Mouse (Mus musculus) kidney, embryonic 14.5 days (tissue): ENCODE results near the gene Lrfn1. TPM values are rescaled to one million over a fixed set of nuclear protein-coding genes. Genes with fewer than 3 reads are reported as not detected.
A peak's percentile ranks its signal among the peaks of the same experiment; 100 is the strongest.

ENCODE experiments used
- ATAC-seq: fragments of 200-750 bp; cut with Nextera tagmentation; 2 replicates; pipeline ENCODE4 v1.8.0; 2017; ENCODE audit warnings: moderate number of reproducible peaks, mild to moderate bottlenecking, moderate TSS enrichment, moderate library complexity; ENCODE audit not compliant: low FRiP score, low TSS enrichment
- H3K27ac ChIP-seq: fragments of 300-500 bp; sonication (generic); 2 replicates; pipeline ENCODE4 v1.5.1; 2014; ENCODE audit warnings: low read depth, mild to moderate bottlenecking, low read length, moderate library complexity, mixed read lengths
- H3K27me3 ChIP-seq: fragments of 300-500 bp; sonication (generic); 2 replicates; pipeline ENCODE4 v1.6.1; 2014; ENCODE audit warnings: mild to moderate bottlenecking, low read length; ENCODE audit not compliant: control insufficient read depth, insufficient read depth
- H3K36me3 ChIP-seq: fragments of 300-500 bp; sonication (generic); 2 replicates; pipeline ENCODE4 v1.6.1; 2014; ENCODE audit warnings: low read length, mixed read lengths; ENCODE audit not compliant: control insufficient read depth, insufficient read depth
- H3K4me1 ChIP-seq: fragments of 300-500 bp; sonication (generic); 2 replicates; pipeline ENCODE4 v1.6.1; 2014; ENCODE audit warnings: low read length, mixed read lengths; ENCODE audit not compliant: control insufficient read depth, insufficient read depth
- H3K4me2 ChIP-seq: fragments of 300-500 bp; sonication (generic); replicated peaks from 2 replicates; pipeline ENCODE4 v1.6.1; 2014; ENCODE audit warnings: low read depth, mild to moderate bottlenecking, low read length
- H3K4me3 ChIP-seq: fragments of 300-500 bp; sonication (generic); 2 replicates; pipeline ENCODE4 v1.5.1; 2014; ENCODE audit warnings: mild to moderate bottlenecking, low read length
- H3K9ac ChIP-seq: fragments of 300-500 bp; sonication (generic); 2 replicates; pipeline ENCODE4 v1.6.1; 2014; ENCODE audit warnings: low read depth, mild to moderate bottlenecking, low read length, moderate library complexity
- H3K9me3 ChIP-seq: fragments of 300-500 bp; sonication (generic); 2 replicates; pipeline ENCODE4 v1.6.1; 2016; ENCODE audit warnings: low read length; ENCODE audit not compliant: control insufficient read depth
- WGBS: fragments of 180-500 bp; shearing (Covaris S2); extraction: QIAGEN DNeasy Blood & Tissue Kit; methylation state at CpG from one replicate; pipeline ENCODE4 v1.1.7; 2014; 5-methylcytosine and 5-hydroxymethylcytosine counted together
- polyA plus RNA-seq: library from polyadenylated mRNA; unstranded; fragments of >200 nt; fragmentation: Nextera tagmentation; extraction: Ambion mirVana; gene quantifications from 2 replicates; pipeline ENCODE4 v1.2.1, GENCODE M21; 2014

Lrfn1 gene
- polyA plus RNA-seq: 3.2 and 4.9 TPM in 2 replicates

- no peaks in the 10 kb centered on the region for H3K27me3 ChIP-seq
- H3K4me3 ChIP-seq: peak within 1 kb of the TSS; percentile 87
- H3K9me3 ChIP-seq: no peaks in the 10 kb centered on the region
- ATAC-seq: peak; percentile 73
- 2% methylated on average over 22 of the region's 97 CpGs for WGBS
- peaks cover 10% of the 10 kb centered on the region for H3K4me1 ChIP-seq
- H3K9ac ChIP-seq: peak within 1 kb of the TSS; percentile 84
- no peaks in the 10 kb centered on the region for H3K36me3 ChIP-seq
- no peak within 1 kb of the TSS for H3K27ac ChIP-seq
- peak within 1 kb of the TSS; percentile 99 for H3K4me2 ChIP-seq
These were observed at the start of gene Lrfn1 for GRCm38 (mm10) chr7:28451531-28452360. Lrfn1 (plus strand) TSS chr7:28451980.

GRCm38 (mm10) chr7:28410841-28411475, 40.8 kb upstream of the Lrfn1 start:
- peaks cover 90% of the 10 kb centered on the region for H3K36me3 ChIP-seq
- ATAC-seq: no peak
- no peak overlapping the region for H3K4me3 ChIP-seq
- no peak overlapping the region for H3K27ac ChIP-seq
- H3K4me2 ChIP-seq: no peak overlapping the region
- H3K4me1 ChIP-seq: no peaks in the 10 kb centered on the region
- 79% methylated on average over 3 of the region's 3 CpGs for WGBS
- H3K9ac ChIP-seq: no peak overlapping the region
- no peaks in the 10 kb centered on the region for H3K27me3 ChIP-seq
- H3K9me3 ChIP-seq: no peaks in the 10 kb centered on the region

GRCm38 (mm10) chr7:28412826-28413225, 39.0 kb upstream of the Lrfn1 start:
- no peaks in the 10 kb centered on the region for H3K4me1 ChIP-seq
- H3K4me3 ChIP-seq: no peak overlapping the region
- no peak for ATAC-seq
- no peak overlapping the region for H3K4me2 ChIP-seq
- WGBS: 89% methylated on average over 4 of the region's 4 CpGs
- no peak overlapping the region for H3K27ac ChIP-seq
- no peaks in the 10 kb centered on the region for H3K9me3 ChIP-seq
- H3K36me3 ChIP-seq: peaks cover 86% of the 10 kb centered on the region
- no peak overlapping the region for H3K9ac ChIP-seq
- H3K27me3 ChIP-seq: no peaks in the 10 kb centered on the region

DNA sequence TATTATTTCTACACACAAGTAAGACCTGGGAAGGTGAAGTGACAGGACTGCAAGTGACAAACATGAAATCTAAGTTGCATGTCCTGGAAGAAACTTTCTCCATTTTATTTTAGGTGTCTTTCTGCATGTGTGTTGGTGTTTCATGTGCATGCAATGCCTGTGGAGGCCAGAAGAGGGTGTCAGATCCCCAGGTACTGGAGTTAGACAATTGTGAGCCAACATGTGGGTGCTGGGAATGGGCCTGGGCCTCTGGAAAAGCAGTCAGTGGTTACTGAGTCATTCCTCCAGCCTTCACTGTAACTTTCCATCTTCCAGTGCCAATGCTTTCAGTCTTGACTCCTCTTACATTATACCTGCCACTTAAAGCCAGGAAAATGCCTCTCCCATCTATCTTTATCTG, 34.4 kb upstream of the Lrfn1 start:
- Histone ChIP-seq H3K27ac (no peak overlapping the region), H3K27me3 (no peaks in the 10 kb centered on the region), H3K36me3 (peaks cover 89% of the 10 kb centered on the region), H3K9ac (no peak overlapping the region), H3K4me1 (no peaks in the 10 kb centered on the region), H3K9me3 (no peaks in the 10 kb centered on the region), H3K4me3 (no peak overlapping the region), H3K4me2 (no peak overlapping the region)
- no peak for ATAC-seq

GRCm38 (mm10) chr7:28418096-28418670, 33.6 kb upstream of the Lrfn1 start:
- no peak overlapping the region for H3K27ac ChIP-seq
- no peak overlapping the region for H3K4me2 ChIP-seq
- H3K9ac ChIP-seq: no peak overlapping the region
- peaks cover 89% of the 10 kb centered on the region for H3K36me3 ChIP-seq
- H3K4me1 ChIP-seq: no peaks in the 10 kb centered on the region
- H3K4me3 ChIP-seq: no peak overlapping the region
- no peaks in the 10 kb centered on the region for H3K27me3 ChIP-seq
- no peak for ATAC-seq
- 81% methylated on average over 8 of the region's 8 CpGs for WGBS
- H3K9me3 ChIP-seq: no peaks in the 10 kb centered on the region

- Histone ChIP-seq H3K27me3 (no peaks in the 10 kb centered on the region), H3K27ac (no peak overlapping the region), H3K4me1 (no peaks in the 10 kb centered on the region), H3K4me2 (no peak overlapping the region), H3K9me3 (no peaks in the 10 kb centered on the region), H3K4me3 (no peak overlapping the region), H3K36me3 (peaks cover 86% of the 10 kb centered on the region), H3K9ac (no peak overlapping the region)
- WGBS: 100% methylated on average over 2 of the region's 2 CpGs
- ATAC-seq: no peak
These were observed 32.4 kb upstream of the Lrfn1 start for GRCm38 (mm10) chr7:28419416-28419815.

GRCm38 (mm10) chr7:28423018-28423417, 28.8 kb upstream of the Lrfn1 start:
- no peak overlapping the region for H3K9ac ChIP-seq
- WGBS: 92% methylated on average over 1 of the region's 1 CpGs
- ATAC-seq: no peak
- H3K9me3 ChIP-seq: no peaks in the 10 kb centered on the region
- no peaks in the 10 kb centered on the region for H3K4me1 ChIP-seq
- H3K4me2 ChIP-seq: no peak overlapping the region
- no peak overlapping the region for H3K4me3 ChIP-seq
- no peaks in the 10 kb centered on the region for H3K27me3 ChIP-seq
- no peak overlapping the region for H3K27ac ChIP-seq
- H3K36me3 ChIP-seq: peaks cover 62% of the 10 kb centered on the region

GRCm38 (mm10) chr7:28427738-28428137, 24.0 kb upstream of the Lrfn1 start:
- Histone ChIP-seq H3K9me3 (no peaks in the 10 kb centered on the region), H3K27me3 (no peaks in the 10 kb centered on the region), H3K4me1 (no peaks in the 10 kb centered on the region), H3K9ac (no peak overlapping the region), H3K36me3 (peaks cover 26% of the 10 kb centered on the region), H3K4me2 (no peak overlapping the region), H3K27ac (no peak overlapping the region), H3K4me3 (no peak overlapping the region)
- ATAC-seq: no peak

- peaks cover 18% of the 10 kb centered on the region; the same call in 1 of the 2 replicates for H3K36me3 ChIP-seq
- H3K27me3 ChIP-seq: no peaks in the 10 kb centered on the region
- no peak overlapping the region for H3K27ac ChIP-seq
- H3K9ac ChIP-seq: no peak overlapping the region
- WGBS: 84% methylated on average over 1 of the region's 1 CpGs
- H3K4me1 ChIP-seq: 0 out of 2 replicates have a peak, but pooled peaks cover 12% of the 10 kb centered on the region
- H3K4me2 ChIP-seq: no peak overlapping the region
- H3K9me3 ChIP-seq: no peaks in the 10 kb centered on the region
- no peak for ATAC-seq
- H3K4me3 ChIP-seq: no peak overlapping the region
These were observed 21.3 kb upstream of the Lrfn1 start for GRCm38 (mm10) chr7:28430512-28430911.
